Mouse (Mus musculus) urinary bladder, postnatal 36 days (tissue): ENCODE data around the gene C2cd5.
"Not testable (repeated sequence)": the region's sequence is repeated elsewhere in the genome, so short reads cannot be mapped to it uniquely, and the experiment has no call there.

ENCODE experiments used
- DNase-seq, 2 experiments: peaks; one replicate each; pipeline ENCODE4 v3.0.0; 2022; ENCODE audit warnings: low spot score in 2 of 2, mixed read lengths in 1 of 2

C2cd5 gene

GRCm38 (mm10) chr6:142985561-142986238 lies 114.2 kb downstream of the C2cd5 start:
- DNase-seq, result not testable (repeated sequence)

DNA sequence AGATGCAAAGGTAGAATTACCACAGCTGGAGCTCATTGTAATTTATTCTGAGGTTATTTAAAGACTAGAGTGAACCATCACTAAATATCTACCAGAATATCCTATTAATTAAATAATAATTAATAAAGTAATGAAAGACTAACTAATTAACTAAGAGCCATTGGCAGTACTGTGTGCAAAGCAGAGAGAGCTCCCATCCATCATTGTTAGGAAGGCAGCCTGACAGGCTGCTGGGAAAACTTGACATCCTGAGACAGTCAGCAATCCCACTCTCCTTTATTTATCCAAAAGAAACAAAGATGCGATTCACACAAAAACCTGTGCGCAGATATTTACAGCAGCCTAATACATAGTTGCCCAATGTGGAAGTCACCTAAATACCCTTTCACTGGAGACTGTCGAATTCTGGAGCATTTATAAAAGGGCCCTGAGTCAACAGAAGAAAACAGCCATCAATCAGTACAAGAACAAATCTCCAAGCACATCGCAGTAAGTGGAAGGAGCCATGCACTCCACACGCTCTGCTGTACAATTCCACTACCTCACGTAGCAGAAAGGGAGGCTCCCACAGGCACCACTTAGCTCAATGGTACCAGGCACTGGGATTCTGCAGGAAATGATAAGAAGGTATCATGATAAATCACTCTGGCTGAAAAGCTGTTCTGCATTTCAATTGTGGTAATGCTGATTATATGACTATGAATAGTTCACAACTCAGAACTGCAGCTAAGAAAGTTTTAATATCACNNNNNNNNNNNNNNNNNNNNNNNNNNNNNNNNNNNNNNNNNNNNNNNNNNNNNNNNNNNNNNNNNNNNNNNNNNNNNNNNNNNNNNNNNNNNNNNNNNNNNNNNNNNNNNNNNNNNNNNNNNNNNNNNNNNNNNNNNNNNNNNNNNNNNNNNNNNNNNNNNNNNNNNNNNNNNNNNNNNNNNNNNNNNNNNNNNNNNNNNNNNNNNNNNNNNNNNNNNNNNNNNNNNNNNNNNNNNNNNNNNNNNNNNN lies 120.0 kb downstream of the C2cd5 start:
- no peak for DNase-seq

DNA sequence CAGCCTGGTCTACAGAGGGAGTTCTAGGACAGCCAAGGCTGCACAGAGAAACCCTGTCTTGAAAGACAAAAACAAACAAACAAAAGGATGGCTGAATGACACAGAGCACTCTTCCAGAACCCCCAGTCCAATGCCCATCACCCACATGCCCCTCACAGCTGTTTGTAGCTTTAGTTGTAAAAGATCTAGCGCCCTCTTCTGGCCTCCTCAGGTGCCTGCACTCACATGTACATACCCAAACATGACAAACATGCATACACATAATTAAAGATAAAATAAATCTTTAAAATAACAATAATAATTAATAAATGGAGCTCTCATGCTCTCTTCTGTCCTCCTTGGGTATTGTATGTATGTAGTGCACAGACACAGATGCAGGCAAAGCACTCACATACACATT lies 122.7 kb downstream of the C2cd5 start:
- no peak for DNase-seq

DNA sequence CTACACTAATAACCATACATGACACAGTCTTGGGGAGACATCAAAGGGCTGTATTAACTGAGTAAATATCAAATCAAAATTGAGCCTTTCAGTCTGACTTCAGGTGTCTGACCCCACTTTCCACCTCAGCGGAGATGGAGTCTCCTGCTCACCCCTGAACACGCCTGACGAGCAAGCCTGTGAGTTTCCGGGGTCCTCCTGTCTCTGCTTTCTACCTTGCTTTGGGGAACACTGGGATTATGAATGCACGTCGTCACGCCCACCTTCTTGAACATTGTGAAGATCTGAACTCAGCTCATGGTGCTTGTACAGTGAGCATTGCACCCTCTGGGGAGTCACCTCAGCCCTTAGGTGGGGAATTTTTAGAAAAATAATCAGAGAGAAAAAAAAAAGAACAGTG lies 126.7 kb downstream of the C2cd5 start:
- DNase-seq, result no peak

GRCm38 (mm10) chr6:142972205-142972604 lies 127.7 kb downstream of the C2cd5 start:
- no peak for DNase-seq

DNA sequence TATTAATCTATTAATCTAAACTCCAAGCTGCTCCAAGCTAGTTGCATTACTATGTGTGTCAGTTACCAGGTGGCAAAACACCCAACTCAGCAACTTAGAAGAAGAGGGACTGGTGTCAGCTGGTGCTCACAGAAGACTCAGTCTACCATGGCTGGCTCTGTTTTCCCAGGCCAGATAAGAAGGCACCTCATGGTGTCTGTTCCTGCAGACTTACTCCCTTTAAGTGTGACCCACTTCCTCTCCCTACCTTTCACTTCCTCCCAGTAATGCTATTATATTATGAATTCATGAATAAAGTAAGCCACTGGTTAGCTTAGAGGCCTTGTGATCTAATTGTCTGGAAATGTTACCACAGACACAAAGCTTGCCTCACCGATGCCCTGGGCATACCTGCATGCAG lies 132.5 kb downstream of the C2cd5 start:
- no peak for DNase-seq

GRCm38 (mm10) chr6:142964531-142965385 lies 135.2 kb downstream of the C2cd5 start:
- DNase-seq, result peak; percentile 23 to 27

- DNase-seq, result no peak
These were observed 135.8 kb downstream of the C2cd5 start, which contains the start of gene St8sia1 for GRCm38 (mm10) chr6:142964076-142964530. TSS of gene St8sia1 (minus strand) at chr6:142964452.

- no peak for DNase-seq
These were observed 136.4 kb downstream of the C2cd5 start for GRCm38 (mm10) chr6:142963480-142964075.

DNA sequence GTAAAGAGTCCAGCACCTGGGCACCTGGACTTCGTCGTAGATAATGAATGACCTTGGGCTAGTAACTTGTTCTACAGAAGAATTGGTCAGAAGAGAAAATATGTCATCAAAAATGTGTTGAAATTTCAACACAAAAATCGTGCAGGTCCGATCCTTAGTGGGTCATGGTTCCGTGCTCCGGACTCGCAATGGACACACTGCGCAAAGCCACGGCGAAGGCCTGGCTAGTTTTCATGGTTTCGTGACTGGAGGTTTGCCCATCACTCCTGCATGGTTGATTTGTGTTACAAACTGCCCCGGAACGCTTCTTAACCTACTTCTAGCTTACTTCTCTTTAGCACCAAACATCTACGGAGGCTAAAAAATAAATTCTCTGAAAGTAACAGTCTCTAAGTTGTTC lies 137.1 kb downstream of the C2cd5 start:
- no peak for DNase-seq

DNA sequence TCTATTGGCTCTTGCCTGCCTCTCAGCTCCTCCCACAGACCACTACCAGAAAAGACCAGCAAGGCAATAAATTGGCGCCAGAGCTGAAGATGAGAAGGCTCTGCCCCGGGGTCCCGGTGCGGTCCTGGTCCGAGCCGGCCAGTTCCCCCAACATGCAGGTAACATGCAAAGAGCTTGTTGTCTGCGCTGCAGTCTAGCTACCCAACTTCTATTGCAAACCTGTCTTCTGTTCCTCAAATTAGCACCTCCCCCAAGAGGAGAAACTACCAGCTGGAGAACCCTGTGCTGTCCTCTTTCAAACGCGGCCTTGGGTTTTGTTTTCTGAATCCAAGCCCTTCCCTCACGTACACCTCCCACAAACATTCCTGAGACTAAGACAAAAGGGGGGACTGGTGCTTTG lies 137.5 kb downstream of the C2cd5 start:
- no peak for DNase-seq

DNA sequence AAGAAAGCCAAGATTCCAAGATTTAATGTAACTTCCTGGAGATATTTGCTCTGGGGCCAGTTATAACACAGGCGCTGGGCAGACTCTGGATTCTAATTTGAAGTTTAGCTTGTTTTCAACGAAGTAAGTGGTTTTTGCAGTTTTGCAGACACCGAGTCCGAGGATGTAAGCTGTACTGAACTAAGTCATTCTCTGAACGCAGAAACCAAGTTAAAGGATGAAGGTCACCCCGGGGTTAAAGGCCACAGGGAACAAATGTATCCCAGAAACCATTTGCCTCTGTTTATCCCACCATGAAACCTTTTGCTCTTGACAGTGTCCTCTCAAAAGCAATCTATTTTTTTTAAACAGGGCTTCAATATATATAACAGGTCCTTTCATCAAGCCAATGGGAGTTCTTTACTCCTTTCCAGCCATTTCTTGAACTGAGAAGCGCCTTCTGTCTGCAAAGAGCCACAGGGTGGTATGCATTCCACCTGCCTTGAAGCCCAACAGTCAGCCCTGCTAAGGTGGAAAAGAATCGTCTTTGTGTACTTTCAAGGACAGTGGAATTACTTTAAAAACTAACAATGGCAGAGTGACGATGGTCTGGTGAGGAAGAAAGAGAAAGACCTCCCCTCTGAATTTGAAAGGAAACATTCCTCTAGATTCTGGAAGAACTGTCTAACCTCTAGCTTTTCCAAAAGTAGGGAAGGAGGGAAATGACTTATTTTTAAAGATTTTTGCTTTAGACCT lies 138.1 kb downstream of the C2cd5 start:
- no peak for DNase-seq
